Mouse (Mus musculus) G1E (cell line): ENCODE measurements around the gene Vdr. TPM values are rescaled to one million over a fixed set of nuclear protein-coding genes. Genes with fewer than 3 reads are reported as not detected.

ENCODE experiments used
- ATAC-seq: 2 replicates; pipeline ENCODE4 v1.8.0; 2016; ENCODE audit warnings: mild to moderate bottlenecking; ENCODE audit not compliant: insufficient number of reproducible peaks, poor library complexity, low FRiP score, severe bottlenecking; ENCODE audit errors: extremely low read depth
- DNase-seq: peaks from one replicate; pipeline ENCODE4 v3.0.0; 2012; ENCODE audit warnings: low spot score
- H3K27me3 ChIP-seq: 2 replicates; pipeline ENCODE4 v1.6.1; 2012; ENCODE audit warnings: mild to moderate bottlenecking, low read length, inconsistent platforms; ENCODE audit not compliant: insufficient read depth
- H3K36me3 ChIP-seq: replicated peaks from 2 replicates; pipeline ENCODE3; 2012; ENCODE audit warnings: mild to moderate bottlenecking, inconsistent platforms
- H3K4me1 ChIP-seq: 2 replicates; pipeline ENCODE4 v1.6.1; 2012; ENCODE audit warnings: low read depth, low read length, inconsistent platforms, mixed read lengths; ENCODE audit not compliant: insufficient read depth
- H3K4me3 ChIP-seq: 2 replicates; pipeline ENCODE4 v1.5.1; 2012; ENCODE audit warnings: low read depth, mild to moderate bottlenecking, inconsistent platforms, low read length, moderate library complexity, mixed read lengths
- H3K9me3 ChIP-seq: replicated peaks from 2 replicates; pipeline ENCODE4 v1.6.1; 2012; ENCODE audit warnings: inconsistent platforms
- CTCF ChIP-seq: IDR thresholded peaks from 2 replicates; pipeline ENCODE4 v1.5.1; 2012; ENCODE audit warnings: low read depth, low read length, inconsistent platforms, mixed read lengths
- GATA1 ChIP-seq: IDR thresholded peaks from 2 replicates; pipeline ENCODE4 v1.6.1; 2012; ENCODE audit warnings: borderline replicate concordance, low read length, inconsistent platforms, mixed read lengths
- GATA2 ChIP-seq: IDR thresholded peaks from 2 replicates; pipeline ENCODE4 v1.6.1; 2012; ENCODE audit warnings: low read depth, low read length, inconsistent platforms, borderline replicate concordance
- POLR2AphosphoS5 ChIP-seq: IDR thresholded peaks from 2 replicates; pipeline ENCODE4 v1.6.1; 2012; ENCODE audit warnings: low read depth, low read length, inconsistent platforms; ENCODE audit not compliant: insufficient replicate concordance
- TAL1 ChIP-seq: conservative IDR thresholded peaks from 2 replicates; pipeline ENCODE4 v1.6.1; 2012; ENCODE audit warnings: low read depth, low read length, inconsistent platforms, mixed read lengths
- polyA plus RNA-seq: library from polyadenylated mRNA; stranded (reverse); fragments of >175 nt; gene quantifications from 2 replicates; pipeline ENCODE4 v1.2.3, GENCODE M21; 2012
- total RNA-seq, 2 experiments: library from RNA; stranded (forward) in 1 of 2; stranded (reverse) in 1 of 2; fragments of 200-1000 nt in 1 of 2; fragments of >200 nt in 1 of 2; fragmentation: Nextera tagmentation in 1 of 2; gene quantifications; 2 replicates each; pipeline ENCODE4 v1.2.3; 2014 to 2017

Vdr gene
- total and polyA plus RNA-seq, 3 experiments, result 0.09 to 0.45 (median 0.33) TPM

DNA sequence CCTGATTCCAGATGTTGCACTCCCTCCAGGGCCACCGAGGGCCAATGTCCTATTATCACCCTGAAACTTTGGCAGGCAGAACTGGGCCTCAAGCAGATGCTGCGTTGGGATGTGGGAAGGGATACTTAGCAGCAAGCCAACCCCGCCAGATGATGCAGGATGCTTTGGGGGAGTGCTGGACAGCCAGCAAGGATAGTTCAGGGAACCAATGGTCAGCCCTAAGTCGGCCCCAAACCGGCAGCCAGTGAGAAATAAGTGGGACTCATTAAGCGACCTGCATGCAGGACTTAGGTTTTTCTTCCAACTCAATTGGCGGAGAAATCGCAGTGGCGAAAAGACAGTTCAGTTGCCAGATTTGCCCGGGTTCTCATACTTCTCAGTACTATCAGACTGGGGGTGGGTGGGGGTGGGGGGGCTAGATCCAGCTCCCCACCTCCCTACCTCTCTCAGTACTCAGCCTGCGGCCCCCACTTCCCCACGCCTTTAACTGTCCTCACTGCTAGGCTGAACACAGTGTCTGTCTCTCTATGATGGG is 80.1 kb downstream of the Vdr start:
- peak overlapping the region; percentile 73 for H3K4me3 ChIP-seq
- ATAC-seq, result no peak
- H3K36me3 ChIP-seq, result peaks cover 97% of the 10 kb centered on the region
- H3K4me1 ChIP-seq, result peaks cover 83% of the 10 kb centered on the region
- DNase-seq, result no peak
- TF ChIP-seq CTCF (no peak), GATA1 (no peak), POLR2AphosphoS5 (no peak)
- no peaks in the 10 kb centered on the region for H3K27me3 ChIP-seq
- peaks cover 2% of the 10 kb centered on the region for H3K9me3 ChIP-seq

DNA sequence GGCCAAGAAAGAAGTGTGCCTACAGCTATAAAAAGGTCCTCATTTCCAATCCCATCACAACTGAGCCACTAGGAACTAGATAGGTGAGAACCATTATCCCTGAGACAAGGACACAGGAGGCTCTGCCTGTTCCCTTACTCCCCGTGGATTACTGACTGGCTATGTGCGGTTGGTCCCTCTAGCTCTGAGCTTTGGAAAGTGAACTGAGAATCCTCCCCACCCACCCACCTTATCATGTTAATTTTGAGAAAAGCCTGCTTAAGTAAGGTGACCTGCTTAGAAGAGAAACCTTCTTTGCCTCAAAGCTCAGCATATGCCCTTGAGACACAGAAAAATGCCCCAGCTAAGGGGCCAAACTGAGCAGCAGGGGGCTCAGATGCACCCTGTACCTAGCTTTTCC is 81.0 kb downstream of the Vdr start:
- Histone ChIP-seq H3K36me3 (peaks cover 93% of the 10 kb centered on the region), H3K4me1 (peaks cover 84% of the 10 kb centered on the region), H3K27me3 (no peaks in the 10 kb centered on the region), H3K4me3 (peak overlapping the region; percentile 48; the same call in 1 of the 2 replicates), H3K9me3 (peaks cover 2% of the 10 kb centered on the region)
- no peak for ATAC-seq
- TF ChIP-seq TAL1 (no peak), GATA1 (no peak), GATA2 (no peak), POLR2AphosphoS5 (no peak), CTCF (no peak)
- no peak for DNase-seq

DNA sequence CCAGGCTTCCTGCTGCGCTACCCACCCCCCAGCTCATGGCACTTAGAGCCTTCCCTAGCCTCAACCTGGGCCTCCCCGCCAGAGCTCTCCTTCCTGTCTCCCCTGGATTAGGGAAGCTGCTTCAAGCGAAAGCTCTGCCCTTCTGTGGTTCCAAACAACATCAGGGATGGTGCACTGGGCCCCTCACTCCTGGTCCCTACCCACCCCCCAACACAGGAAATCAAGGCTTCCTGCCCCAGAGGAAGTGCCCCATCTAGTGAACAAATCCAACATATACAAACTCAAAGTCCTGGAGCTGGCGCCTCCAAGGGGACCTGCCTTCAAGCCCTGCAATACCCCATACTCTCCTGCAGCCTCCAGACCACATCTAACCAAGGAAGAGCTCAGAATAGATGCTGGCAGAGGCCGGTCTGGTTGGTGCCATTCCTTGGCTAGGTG is 81.5 kb downstream of the Vdr start:
- no peak for ATAC-seq
- H3K4me3 ChIP-seq, result peak overlapping the region; percentile 48; the same call in 1 of the 2 replicates
- peaks cover 86% of the 10 kb centered on the region for H3K4me1 ChIP-seq
- H3K27me3 ChIP-seq, result no peaks in the 10 kb centered on the region
- TF ChIP-seq GATA2, result no peak
- TF ChIP-seq TAL1, result no peak
- TF ChIP-seq GATA1, result no peak
- no peak for TF ChIP-seq POLR2AphosphoS5
- no peak for TF ChIP-seq CTCF
- H3K36me3 ChIP-seq, result peaks cover 93% of the 10 kb centered on the region
- DNase-seq, result no peak
- peaks cover 2% of the 10 kb centered on the region for H3K9me3 ChIP-seq

DNA sequence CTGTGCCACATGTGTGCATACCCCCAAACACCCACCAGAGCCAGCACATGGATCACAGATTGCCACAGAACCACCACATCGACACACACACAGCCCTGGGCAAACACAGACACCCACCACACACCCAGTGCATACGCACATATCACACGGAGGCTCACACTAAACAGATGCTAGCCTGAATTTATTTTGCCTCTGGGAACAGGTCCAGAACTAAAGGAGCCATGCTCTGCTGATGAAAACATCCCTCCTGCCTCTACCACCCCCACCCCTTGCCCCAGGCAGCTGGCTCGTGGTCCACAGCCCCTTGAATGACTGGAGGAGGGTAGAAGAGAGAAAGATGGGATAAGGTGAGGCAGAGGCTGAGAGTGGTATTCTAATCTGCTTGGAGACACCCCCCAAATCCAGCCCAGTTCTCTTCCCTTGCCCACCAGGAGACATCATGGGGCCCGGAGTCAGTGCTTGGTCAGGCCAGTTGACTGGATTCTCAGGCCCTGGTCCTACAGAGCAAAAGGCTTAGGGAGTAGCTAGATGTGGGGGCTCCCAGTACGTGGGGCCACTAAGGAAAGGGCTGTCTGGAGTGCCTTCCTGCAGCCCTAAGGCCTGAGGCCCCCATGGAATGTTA is 82.1 kb downstream of the Vdr start:
- ATAC-seq, result no peak

DNA sequence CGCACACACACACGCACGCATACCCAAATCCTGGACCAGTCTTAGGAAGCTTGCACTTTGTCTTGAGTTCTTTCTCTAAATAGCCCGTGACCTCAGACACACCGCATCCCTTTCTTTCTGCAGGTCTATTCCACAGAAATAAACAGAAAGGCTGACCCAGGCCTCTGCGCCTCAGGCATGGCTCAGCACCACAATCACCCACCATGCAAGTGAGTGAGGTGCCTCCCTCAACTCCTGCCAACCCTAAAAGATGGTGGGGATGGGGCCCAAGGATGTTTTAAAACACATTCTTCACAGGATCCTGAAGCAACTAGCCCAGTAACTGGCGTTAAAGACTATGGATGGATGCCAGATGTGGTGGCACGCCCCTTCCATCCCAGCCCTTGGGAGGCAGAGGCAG is 83.0 kb downstream of the Vdr start:
- ATAC-seq (no peak), DNase-seq (no peak)
- Histone ChIP-seq H3K36me3 (peaks cover 92% of the 10 kb centered on the region), H3K9me3 (peaks cover 2% of the 10 kb centered on the region), H3K4me1 (peaks cover 86% of the 10 kb centered on the region), H3K4me3 (no peak overlapping the region; the same call in 1 of the 2 replicates), H3K27me3 (no peaks in the 10 kb centered on the region)
- no peak for TF ChIP-seq CTCF
- no peak for TF ChIP-seq TAL1
- no peak for TF ChIP-seq GATA2
- no peak for TF ChIP-seq POLR2AphosphoS5
- no peak for TF ChIP-seq GATA1

More for the DNA sequence above, 82.1 kb downstream of the Vdr start:
- Histone ChIP-seq H3K36me3 (peaks cover 93% of the 10 kb centered on the region), H3K27me3 (no peaks in the 10 kb centered on the region), H3K9me3 (peaks cover 2% of the 10 kb centered on the region), H3K4me1 (peaks cover 86% of the 10 kb centered on the region), H3K4me3 (peak overlapping the region; percentile 48; the same call in 1 of the 2 replicates)
- TF ChIP-seq CTCF, result no peak
- no peak for TF ChIP-seq POLR2AphosphoS5
- TF ChIP-seq TAL1, result no peak
- no peak for TF ChIP-seq GATA1
- TF ChIP-seq GATA2, result no peak
- DNase-seq, result no peak

DNA sequence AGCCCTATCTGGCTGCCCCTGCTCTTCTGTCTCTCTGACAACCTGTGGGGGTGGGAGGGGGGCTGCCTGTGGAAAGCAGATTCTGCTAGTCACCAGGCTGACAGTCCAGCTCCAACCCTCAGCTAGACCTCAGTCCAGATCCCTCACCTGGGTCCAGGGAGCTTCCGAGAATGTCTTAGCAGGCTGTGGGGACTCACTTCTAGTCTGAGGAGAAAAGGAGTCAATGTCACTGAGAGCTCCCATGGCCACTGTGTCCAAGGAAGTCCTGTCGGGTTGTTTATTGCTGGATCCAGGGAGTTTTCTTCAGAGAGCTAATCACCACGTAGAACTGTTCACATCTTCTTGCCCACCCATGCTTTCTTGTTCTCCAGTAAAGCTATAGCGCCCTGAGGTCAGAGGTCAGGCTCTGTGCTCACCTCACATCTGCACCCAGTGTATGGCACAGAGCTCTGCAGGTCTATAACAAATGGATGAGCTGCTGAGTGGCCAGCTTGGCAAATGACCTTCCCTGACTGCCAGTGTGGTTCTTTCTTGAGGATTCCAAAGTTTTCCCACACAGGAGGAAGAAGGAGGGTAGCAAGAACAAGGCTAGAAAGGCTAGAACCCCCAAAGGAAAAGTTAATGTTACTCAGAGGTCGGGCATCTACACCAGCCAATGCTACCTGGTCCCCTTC is 83.7 kb downstream of the Vdr start:
- H3K36me3 ChIP-seq, result peaks cover 92% of the 10 kb centered on the region
- H3K27me3 ChIP-seq, result no peaks in the 10 kb centered on the region
- ATAC-seq (no peak), DNase-seq (no peak)
- H3K9me3 ChIP-seq, result peaks cover 1% of the 10 kb centered on the region
- TF ChIP-seq TAL1 (no peak), CTCF (no peak), GATA1 (no peak), POLR2AphosphoS5 (no peak), GATA2 (no peak)
- H3K4me1 ChIP-seq, result peaks cover 87% of the 10 kb centered on the region
- peak overlapping the region; percentile 71; the same call in 1 of the 2 replicates for H3K4me3 ChIP-seq
